Mouse (Mus musculus) adrenal gland, postnatal 0 days (tissue): ENCODE measurements around the gene Lrrc8c. TPM values are rescaled to one million over a fixed set of nuclear protein-coding genes. Genes with fewer than 3 reads are reported as not detected.

ENCODE experiments used
- polyA plus RNA-seq: library from polyadenylated mRNA; unstranded; fragments of >200 nt; fragmentation: Nextera tagmentation; extraction: Ambion mirVana; gene quantifications from 2 replicates; pipeline ENCODE4 v1.2.1, GENCODE M21; 2015

Gene Lrrc8c
- polyA plus RNA-seq = 15.0 and 26.4 TPM in 2 replicates

DNA sequence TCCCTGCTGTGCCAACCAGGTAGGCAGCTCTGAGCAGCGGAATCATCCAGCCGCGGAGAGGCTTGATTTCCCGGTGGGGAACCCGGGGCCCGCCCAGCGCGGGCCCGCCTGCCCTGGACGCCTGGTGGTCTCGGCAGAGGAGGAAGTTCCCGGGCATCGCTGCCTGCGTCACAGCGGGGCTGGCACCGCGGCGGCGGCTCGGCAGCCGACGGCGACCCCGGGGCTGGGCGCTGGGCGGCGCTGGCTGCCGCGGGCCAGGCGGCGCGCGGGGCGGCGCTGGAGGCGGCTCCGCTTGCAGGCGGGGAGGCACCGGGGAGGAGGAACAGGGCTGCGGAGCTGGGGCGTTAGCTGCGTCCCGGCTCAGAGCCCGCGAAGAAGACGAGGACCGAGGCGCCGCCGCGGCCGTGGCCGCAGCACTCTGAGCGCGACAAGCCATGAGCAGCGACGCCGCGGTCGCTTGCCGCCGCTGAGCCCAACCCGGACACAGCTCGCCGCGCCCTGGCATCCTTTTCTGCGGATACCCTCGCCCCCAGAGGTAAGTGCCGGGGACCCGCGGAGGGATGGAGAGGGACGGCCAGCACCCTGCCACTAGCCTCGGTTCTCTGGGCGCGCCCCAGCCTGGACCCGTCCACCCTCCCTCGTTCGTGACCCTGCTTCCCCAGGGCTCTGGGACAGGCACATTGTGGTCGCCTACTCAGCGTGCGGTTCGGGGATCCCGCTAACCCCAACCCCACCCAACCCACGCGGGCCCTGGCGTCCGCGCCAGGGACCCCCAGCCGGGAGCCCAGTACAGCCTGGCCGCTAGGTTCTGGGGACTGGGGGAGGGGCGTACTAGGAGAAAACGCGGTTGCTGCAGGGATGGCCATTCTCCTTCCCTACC lies at the start of gene Lrrc8c:
Gene Lrrc8c (plus strand): TSS at position 293 of the 880 bp plus-strand sequence.

Other genes with a start within 250 kb of the Lrrc8c start
- 0.06 TPM in 1 of 2 replicates, not detected in the other for gene Gm43302, start 225.7 kb upstream of the Lrrc8c start, polyA plus RNA-seq
- 5.9 and 9.0 TPM in 2 replicates for gene Gbp6, start 225.7 kb upstream of the Lrrc8c start, polyA plus RNA-seq
- gene Lrrc8b, start 103.6 kb upstream of the Lrrc8c start, polyA plus RNA-seq = 15.0 and 22.1 TPM in 2 replicates
- 23.2 and 41.8 TPM in 2 replicates for gene Lrrc8d, start 180.6 kb downstream of the Lrrc8c start, polyA plus RNA-seq